Mouse (Mus musculus) embryo, embryonic 9.5 days (tissue): ENCODE results near the gene Usp6nl.

Experiments
- DNase-seq: peaks from one replicate; pipeline ENCODE4 v3.0.0-alpha.2; 2017; ENCODE audit errors: extremely low spot score

Gene Usp6nl

GRCm38 (mm10) chr2:6367497-6367896 lies 45.0 kb downstream of the Usp6nl start:
- no peak for DNase-seq

GRCm38 (mm10) chr2:6374216-6374615 lies 51.7 kb downstream of the Usp6nl start:
- no peak for DNase-seq

DNA sequence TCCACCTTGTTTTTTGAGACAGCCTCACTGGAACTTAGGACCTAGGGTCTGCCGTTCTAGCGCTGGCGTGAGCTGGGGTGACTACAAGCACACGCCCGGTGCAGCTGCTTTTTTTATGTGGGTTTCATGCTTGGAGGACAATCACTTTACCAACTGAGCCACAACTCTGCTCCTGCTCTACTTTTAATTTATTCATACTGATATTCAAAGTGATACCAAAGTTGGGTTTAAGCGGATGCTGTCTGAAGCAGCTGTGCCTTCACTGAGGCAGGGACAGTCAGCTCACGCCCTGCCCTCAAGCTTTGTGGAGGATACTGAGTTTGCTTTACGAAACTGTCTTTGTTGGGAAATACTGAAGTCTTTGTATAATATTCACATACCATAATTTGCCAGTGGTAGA lies 53.6 kb downstream of the Usp6nl start:
- no peak for DNase-seq

DNA sequence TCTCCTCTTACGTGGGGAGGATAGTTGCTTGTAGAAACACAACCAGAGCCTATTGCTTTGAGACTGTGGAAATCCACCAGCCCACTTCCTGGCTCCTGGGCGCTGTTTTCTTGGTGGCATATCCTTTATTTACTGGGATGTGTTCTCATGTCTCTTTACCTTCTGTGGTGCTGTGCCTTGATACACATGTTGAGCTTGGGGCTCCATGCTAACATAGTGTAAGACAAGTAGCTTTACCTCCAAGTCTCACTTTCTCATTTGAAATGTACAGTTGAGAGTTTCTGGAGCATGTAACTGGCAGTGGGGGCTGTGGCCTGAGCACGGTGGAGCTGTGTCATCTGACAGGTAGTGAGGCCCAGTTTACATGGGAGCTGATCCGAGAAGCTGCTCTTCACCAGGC lies 54.5 kb downstream of the Usp6nl start:
- no peak for DNase-seq

- no peak for DNase-seq
These were observed 56.2 kb downstream of the Usp6nl start for GRCm38 (mm10) chr2:6378590-6379205.

DNA sequence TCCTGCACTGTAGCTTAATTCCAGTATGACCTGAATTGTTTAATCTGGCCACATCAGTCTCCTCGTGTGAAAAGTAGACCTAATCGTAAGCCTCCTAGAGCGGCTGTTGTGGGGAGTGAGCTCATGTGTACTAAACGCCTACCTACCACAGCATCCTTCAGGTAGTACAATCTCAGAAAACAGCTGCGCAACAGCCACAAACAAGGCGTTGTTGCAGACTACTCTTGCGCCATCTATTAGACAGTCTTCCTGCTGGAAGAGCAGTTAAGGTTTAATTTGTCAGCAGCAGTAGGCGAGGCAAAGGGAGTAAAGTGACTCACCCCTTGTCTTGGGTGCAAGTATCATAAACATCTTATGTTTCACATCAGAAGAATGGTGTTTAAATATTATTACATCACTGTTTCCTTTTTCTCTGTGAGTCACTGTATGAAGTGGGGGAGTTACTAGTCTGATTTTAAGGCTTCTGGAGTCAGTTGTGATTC lies 57.3 kb downstream of the Usp6nl start:
- DNase-seq, result no peak

GRCm38 (mm10) chr2:6380401-6380800 lies 57.9 kb downstream of the Usp6nl start:
- no peak for DNase-seq

- no peak for DNase-seq
These were observed 62.1 kb downstream of the Usp6nl start for GRCm38 (mm10) chr2:6384407-6385146.

DNA sequence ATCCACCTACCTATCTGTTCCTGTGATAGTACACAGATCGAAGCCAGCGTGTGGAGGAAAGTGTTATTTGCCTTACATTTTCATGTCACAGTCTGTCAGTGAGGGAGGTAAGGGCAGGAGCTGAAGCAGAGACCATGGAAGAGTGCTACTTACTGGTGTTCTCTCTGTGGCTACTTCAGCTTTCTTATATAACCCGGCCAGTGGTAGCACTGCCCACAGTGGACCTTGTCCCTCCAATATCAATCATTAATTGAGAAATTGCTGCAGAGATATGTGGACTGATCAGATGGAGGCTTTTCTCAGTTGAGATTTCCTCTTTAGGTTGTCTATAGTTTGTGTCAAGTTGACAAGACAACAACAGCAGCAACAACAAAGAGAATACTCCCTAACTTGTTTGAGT lies 66.7 kb downstream of the Usp6nl start:
- no peak for DNase-seq

GRCm38 (mm10) chr2:6391261-6391660 lies 68.8 kb downstream of the Usp6nl start:
- DNase-seq, result no peak

DNA sequence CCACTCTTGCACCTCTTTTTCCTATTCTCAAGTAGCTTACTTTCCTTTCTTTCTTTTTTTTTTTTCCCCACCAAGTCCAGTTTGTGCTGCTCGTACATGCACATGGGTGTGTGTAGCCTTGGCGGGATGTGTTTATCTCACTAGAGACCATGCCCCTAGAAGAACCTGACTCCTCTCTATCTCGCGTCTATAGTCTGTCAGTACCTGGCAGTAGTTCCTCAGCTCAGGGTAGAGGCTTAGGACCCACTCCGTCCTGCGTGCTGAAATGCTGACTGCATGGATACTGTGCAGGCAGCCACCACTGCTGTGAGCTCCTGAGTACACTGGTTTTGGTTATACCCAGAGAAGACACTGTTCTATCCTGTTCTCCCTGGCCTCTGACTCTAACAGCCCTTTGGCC lies 69.5 kb downstream of the Usp6nl start:
- no peak for DNase-seq

DNA sequence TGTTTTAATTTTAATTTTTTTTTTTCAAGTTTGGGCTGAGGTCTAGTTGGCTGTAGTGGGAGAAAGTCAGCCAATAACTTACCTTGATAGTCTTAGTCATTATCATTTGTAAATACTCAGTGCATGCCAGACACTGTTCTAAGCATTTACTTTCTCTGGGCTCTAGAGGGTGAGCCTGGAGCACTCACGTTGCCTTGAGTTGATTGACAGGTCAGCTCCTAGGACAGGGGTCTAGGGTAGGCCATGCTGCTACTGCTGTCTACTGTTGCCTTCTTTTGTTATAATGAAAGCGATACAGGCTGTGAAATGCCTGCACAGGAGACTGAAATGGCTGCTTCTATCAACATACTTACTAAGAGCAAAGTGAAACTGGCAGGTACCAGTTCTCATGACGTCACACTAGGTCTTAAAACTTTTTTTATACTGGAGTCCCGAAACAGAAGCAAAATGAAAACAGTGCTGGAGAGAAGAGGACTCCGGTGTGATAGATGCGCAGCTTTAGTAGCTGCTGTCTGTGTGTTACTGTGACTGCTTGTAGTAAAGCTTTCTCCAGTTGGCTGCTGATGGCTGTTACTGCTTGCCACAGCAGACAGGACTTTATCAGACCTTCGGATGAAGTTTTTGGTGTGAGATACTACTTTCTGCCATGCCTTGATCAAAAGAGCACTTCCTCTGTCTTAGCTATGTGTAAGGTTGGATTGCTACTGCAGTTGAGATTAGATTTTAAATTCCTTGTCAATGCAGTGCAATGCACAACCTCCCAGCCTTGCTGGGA lies 73.6 kb downstream of the Usp6nl start:
- DNase-seq, result no peak

DNA sequence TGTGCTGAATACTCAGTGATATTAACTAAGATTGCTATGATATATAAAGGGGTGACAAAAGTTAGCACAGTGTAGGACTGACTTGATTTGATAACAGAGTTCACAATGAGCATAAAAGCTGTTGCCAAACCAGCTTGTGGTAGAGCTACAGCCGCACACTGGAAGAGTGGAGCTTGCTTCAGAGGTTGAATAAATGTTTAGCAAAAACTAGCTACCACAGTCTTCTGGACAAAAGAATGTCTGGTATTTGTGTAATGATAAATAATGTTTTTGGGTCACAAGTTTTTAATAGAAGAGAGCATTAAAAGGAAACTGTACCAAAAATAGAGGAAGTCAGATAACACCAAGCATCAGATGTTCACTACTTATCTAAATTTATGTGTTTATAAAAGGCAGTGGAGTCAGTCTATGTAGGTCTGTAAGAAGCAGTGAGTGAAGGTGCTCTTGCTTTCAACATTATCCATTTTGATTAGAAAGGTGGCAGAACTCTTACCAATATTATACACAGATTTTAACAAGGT lies 74.2 kb downstream of the Usp6nl start:
- DNase-seq, result no peak

- DNase-seq, result no peak
These were observed 74.7 kb downstream of the Usp6nl start for GRCm38 (mm10) chr2:6397166-6397565.

- no peak for DNase-seq
These were observed 76.4 kb downstream of the Usp6nl start for GRCm38 (mm10) chr2:6398826-6399225.

DNA sequence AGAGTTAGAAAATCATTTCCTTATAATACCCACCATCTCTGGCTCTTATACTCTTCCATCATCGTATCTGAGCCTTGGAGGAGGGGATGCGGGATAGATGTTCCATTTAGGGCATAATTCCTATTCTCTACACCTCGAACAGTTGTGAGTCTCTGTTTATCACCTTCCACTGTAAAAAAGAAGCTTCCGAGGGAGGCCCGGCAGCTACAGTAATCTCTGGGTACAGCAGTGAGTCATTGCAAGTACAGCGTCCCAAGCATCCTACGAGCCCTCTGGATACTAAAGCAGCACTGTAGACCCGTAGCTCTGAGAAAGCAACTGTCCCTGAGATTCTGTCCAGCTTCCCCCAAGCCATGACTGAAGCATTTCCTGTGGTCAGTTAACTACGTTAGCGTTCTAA lies 78.6 kb downstream of the Usp6nl start:
- no peak for DNase-seq

DNA sequence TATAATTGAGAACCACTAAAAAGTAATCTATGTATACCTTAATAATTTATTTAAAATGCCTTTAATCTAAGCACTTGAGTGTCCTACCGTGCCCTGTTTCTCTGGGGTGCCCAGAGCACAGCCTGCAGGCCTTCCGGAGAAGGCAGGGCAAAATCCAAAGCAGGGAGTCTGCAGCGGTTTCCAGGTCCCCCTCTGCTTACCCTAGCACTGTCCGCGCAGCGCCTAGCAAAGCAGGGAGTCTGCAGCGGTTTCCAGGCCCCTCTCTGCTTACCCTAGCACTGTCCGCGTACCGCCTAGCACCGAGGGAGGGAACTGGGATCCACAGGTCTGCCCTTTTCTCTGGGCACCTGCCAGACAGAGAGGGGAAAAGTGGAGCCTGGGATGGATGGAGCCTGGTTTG lies 80.9 kb downstream of the Usp6nl start:
- DNase-seq, result peak; percentile 72

GRCm38 (mm10) chr2:6403991-6404390 lies 81.5 kb downstream of the Usp6nl start:
- no peak for DNase-seq

DNA sequence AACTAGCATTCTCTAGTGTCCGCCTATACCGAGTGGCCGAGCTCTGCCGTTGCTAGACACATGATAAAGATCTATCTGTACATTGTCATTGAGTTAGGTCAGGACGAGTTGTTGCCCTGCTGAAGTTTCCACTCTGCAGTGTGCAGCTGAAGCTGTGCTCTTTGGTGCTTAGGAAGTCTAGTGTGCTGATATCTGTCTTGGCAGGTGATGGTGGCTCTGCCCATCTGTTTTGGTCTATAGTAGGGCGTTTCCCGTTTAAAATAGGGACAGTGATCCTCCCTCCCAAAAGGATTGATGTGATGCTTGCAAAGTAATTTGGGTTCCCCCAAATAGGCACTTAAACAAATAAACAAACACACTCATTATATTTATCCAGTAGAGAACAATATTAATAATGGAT lies 82.2 kb downstream of the Usp6nl start:
- no peak for DNase-seq

GRCm38 (mm10) chr2:6405059-6406033 lies 82.9 kb downstream of the Usp6nl start:
- DNase-seq, result peak; percentile 78

DNA sequence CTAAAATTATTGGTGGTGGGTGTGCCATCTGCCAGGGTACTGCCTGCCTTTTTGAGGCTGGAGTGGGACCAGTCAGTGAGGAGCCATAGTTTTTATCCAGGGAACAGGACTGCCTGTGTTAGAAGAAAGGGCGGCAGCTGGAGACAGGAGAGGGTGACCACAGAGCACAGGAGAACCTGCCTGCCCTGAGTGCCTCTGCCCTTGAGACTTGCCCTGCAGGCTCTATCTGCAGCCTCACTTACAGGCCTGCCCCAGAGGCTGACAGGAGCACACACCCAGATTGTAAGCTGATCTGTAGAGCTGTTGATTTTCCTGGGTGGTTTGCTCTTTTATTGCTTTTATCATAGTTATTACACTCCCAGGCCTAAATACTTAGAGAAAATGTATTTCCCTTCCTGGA lies 85.2 kb downstream of the Usp6nl start:
- DNase-seq, result no peak
